8 mouse cellular contexts compared by ENCODE assay signal in the genomic region with DNA sequence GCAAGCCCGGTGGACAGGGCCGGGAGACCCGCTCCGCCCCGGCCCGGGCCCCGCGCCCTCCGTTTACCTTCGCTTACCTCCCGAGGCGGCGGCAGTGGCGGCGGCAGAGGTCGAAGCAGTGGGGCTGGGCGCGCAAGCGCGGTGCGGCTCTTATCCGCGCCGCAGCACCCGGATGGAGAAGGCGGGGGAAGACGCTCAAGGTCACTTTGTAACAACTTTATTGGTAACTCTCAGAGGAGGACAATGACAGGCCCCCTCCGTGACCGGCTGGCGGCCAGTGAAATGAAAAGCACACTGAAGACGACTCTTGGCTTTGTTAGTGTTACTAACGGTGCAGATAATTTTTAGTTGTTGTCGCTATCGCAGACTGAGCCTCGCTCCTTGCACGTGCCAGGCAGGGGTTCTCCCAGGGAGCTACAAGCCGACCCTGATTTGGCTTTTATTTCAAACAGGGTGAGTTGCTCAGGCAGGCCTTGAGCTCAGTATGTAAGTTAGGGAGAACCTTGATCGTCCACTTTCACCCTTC. TPM values are rescaled to one million over a fixed set of nuclear protein-coding genes. Genes with fewer than 3 reads are reported as not detected.
DNase-seq lines count a peak whose midpoint lies in the region; ATAC-seq lines count a peak whose summit lies in the region.

Atp5g3 (minus strand) TSS at position 152 of the 526 bp plus-strand sequence.

- peak; percentile 94 for DNase-seq in adipocyte (ENCODE audit: low spot score)
- peak; percentile 96 for DNase-seq in embryo, embryonic 10 days (ENCODE audit: low spot score)
- DNase-seq in gastrocnemius, postnatal 14 days = peak; percentile 91
- DNase-seq in left cerebral cortex, postnatal 10 days (ENCODE audit: extremely low spot score in 1 of 2, low spot score in 2 of 2) = peak; percentile 89 to 94
- peak; percentile 94 for DNase-seq in right cerebral cortex, postnatal 25 days
- DNase-seq in urinary bladder, postnatal 4 days (ENCODE audit: low spot score in 2 of 2) = peak; percentile 88 to 92

- peak; percentile 92 for ATAC-seq in inflammation-experienced regulatory T-cells, adult 6 months
- peak; percentile 92 for ATAC-seq in megakaryocyte-erythroid progenitor cell, adult 5-6 weeks (replicated peaks; ENCODE audit: low FRiP score, low TSS enrichment, poor library complexity, severe bottlenecking)

- intact Hi-C loops in gastrocnemius, postnatal 14 days (cut with DNase I; ENCODE audit: low total_unique reads) = no loop called here
- intact Hi-C loops in left cerebral cortex, postnatal 10 days (cut with DNase I) = no loop called here

RNA-seq across cellular contexts. Expression of gene Atp5g3, which starts in this region (rescaled TPM):
- 1,000 to 10,000 TPM; 1,655 to 1,960 TPM for total RNA-seq in gastrocnemius, postnatal 14 days (2021)
- polyA plus RNA-seq in inflammation-experienced regulatory T-cells, adult 6 months (2017; shearing (Covaris generic)) = 100 to 1,000 TPM; 353 to 522 (median 373) TPM
- total RNA-seq in left cerebral cortex, postnatal 10 days (2021) = 100 to 1,000 TPM; 615 to 663 TPM
- total RNA-seq in megakaryocyte-erythroid progenitor cell, adult 5-6 weeks (2014; fragmentation: Nextera tagmentation) = 940 and 1,011 TPM in 2 replicates
- 182 and 210 TPM in 2 replicates for total RNA-seq in megakaryocyte-erythroid progenitor cell, adult 5-6 weeks (2017)

Comparison
In these comparisons a context has a peak if more than half of its experiments do, and no peak if none do; other contexts are left out.
1. Peak in every context shown above with its lines: DNase-seq and ATAC-seq.